Mouse (Mus musculus): Measurements from ENCODE around the gene Lactb. TPM values are rescaled to one million over a fixed set of nuclear protein-coding genes. Genes with fewer than 3 reads are reported as not detected.

Gene Lactb
- polyA plus RNA-seq, 1 experiment from 2014 or later: 8.8 TPM

DNA sequence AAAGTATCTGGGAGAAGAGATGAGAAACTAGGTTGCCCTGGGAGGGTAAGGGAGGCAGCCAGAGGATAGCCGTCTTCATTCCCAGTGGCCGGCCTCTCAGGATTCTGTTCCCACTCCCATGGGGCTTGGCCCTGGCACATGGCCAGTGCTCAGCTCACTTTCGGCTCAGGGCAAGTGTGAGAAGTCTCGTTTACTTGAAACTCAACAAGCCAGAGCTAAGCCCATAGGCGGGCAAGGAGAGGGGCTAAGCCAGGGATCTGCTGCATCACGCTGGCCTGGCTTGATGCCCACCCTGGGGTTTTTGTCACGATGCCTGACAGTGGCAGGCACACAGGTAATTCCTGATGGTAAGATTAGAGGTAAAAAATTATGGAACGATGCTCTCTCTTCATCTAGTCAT lies 37.8 kb downstream of the Lactb start:
- WGBS: 80% methylated on average over 8 of the region's 8 CpGs
- Histone ChIP-seq H3K27me3 (peaks cover 7% of the 10 kb centered on the region; the same call in 1 of the 2 replicates), H3K36me3 (replicated peaks) (no peaks in the 10 kb centered on the region), H3K4me2 (no peak overlapping the region), H3K4me3 (replicated peaks) (no peak overlapping the region), H3K9ac (no peak overlapping the region), H3K4me1 (peaks cover 21% of the 10 kb centered on the region), H3K27ac (no peak overlapping the region), H3K9me3 (no peaks in the 10 kb centered on the region)
- no peak for ATAC-seq (ENCODE audit: low FRiP score)

DNA sequence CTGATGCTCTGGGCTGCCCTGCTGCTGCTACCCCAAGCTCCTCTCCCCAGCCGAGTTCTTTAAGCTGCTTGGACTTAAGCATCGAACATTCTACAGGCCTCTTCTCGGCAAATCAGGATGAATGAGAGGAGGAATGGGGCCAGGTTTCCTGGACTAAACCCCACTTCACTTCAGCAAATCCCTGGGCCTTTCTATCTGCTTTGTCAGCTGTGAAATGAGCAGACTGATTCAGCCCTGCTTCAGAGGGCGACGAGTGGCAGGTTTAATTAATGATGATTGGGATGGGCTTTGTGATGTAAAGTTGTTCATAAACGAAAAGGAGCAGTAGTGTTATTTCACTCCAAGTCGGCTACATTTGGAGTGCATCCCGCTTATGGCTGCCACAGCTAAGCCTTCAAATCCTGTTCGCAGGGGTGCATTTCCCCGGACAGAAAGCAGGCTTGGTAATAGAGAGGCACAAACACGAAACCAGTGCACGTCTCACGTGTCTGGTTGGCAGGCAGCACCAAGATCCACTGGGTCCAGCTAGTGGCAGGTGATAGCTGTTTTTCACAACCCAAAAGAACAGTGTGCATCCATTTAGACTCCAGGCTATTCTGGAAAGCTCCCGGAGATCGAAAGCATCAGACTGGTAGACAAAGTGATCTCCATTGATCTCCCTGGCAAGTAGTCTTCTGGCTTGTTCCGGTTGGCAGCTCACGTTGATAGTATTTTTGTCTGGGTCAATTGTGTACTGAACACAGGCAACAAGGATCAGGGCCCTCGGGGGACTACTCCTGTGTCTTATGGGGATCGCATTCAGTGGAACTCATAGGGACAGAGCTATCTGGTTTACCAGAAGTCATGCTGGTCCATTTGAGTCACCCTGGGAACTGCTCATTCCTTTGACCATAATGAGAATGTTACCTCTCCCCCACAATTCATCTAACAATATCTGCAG lies 41.1 kb downstream of the Lactb start:
- Histone ChIP-seq H3K27me3 (peaks cover 9% of the 10 kb centered on the region; the same call in 1 of the 2 replicates), H3K36me3 (replicated peaks) (no peaks in the 10 kb centered on the region), H3K4me3 (replicated peaks) (no peak overlapping the region; the same call in 1 of the 2 replicates), H3K9me3 (no peaks in the 10 kb centered on the region), H3K27ac (peak overlapping the region; percentile 90), H3K4me2 (peak overlapping the region; percentile 40), H3K4me1 (peaks cover 23% of the 10 kb centered on the region), H3K9ac (no peak overlapping the region; the same call in 1 of the 2 replicates)
- 14% methylated on average over 19 of the region's 19 CpGs for WGBS
- ATAC-seq (ENCODE audit: low FRiP score): peak; percentile 80

DNA sequence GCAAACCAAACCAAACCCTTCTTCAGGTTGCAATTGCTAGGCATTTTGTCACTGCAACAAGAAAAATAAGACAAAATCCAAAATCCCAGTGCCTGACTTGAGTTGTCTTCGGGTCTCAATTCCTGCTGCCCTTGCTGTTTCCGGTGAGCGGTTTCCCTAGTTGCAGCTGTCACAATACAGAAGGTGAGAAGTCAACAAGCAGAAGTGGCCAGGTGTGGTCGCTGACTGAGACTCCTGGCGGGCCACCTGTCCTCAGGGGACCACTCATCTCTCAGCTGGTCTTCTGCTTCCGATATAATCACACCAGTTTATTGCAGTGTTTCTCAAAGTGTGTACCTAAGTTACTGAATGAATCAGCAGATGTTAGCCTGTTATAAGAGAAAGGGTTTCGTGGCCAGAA lies 44.9 kb downstream of the Lactb start:
- ATAC-seq (ENCODE audit: low FRiP score): no peak

DNA sequence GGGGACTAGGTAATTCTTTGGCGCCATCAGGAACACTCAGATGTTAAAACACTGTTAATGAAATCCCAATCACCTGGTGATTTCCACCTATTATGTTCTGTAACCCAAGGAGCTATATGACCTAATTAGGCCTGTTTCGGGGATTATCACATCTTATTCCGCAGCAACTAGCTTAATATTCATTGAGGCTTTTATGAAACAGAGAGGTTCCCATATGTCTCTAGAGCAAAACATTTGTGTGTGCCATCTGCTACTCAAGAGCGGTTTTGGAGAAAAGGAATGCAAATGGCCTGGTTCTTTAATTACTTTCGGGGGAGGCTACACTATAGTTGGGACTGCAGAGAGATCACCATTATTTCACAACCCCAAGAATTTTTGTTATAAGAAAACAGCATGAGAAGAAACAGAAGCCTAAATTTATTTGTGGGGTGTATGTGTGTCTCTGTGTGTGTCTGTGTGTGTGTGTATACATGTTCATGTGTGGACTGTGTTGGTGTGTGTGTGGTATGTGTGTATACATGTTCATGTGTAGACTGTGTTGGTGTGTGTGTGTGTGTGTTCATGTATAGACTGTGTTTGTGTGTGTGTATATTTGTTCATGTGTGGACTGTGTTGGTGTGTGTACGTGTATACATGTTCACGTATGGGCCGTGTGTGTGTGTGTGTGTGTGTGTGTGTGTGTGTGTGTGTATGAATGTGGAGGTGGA lies 47.4 kb downstream of the Lactb start:
- H3K36me3 ChIP-seq (replicated peaks): no peaks in the 10 kb centered on the region
- H3K9ac ChIP-seq: no peak overlapping the region
- no peak overlapping the region for H3K4me2 ChIP-seq
- no peaks in the 10 kb centered on the region for H3K9me3 ChIP-seq
- WGBS: 60% methylated on average over 8 of the region's 8 CpGs
- no peak; the same call in 1 of the 2 replicates for ATAC-seq (ENCODE audit: low FRiP score)
- peaks cover 14% of the 10 kb centered on the region for H3K4me1 ChIP-seq
- peak overlapping the region; percentile 76 for H3K27ac ChIP-seq
- H3K27me3 ChIP-seq: 0 out of 2 replicates have a peak, but pooled peaks cover 5% of the 10 kb centered on the region
- H3K4me3 ChIP-seq (replicated peaks): no peak overlapping the region

More for the DNA sequence above, 44.9 kb downstream of the Lactb start:
- Histone ChIP-seq H3K27ac (no peak overlapping the region), H3K4me2 (no peak overlapping the region), H3K36me3 (replicated peaks) (no peaks in the 10 kb centered on the region), H3K4me1 (peaks cover 33% of the 10 kb centered on the region), H3K9ac (no peak overlapping the region), H3K27me3 (peaks cover 12% of the 10 kb centered on the region; the same call in 1 of the 2 replicates), H3K9me3 (no peaks in the 10 kb centered on the region), H3K4me3 (replicated peaks) (no peak overlapping the region)
- WGBS: 73% methylated on average over 7 of the region's 7 CpGs

DNA sequence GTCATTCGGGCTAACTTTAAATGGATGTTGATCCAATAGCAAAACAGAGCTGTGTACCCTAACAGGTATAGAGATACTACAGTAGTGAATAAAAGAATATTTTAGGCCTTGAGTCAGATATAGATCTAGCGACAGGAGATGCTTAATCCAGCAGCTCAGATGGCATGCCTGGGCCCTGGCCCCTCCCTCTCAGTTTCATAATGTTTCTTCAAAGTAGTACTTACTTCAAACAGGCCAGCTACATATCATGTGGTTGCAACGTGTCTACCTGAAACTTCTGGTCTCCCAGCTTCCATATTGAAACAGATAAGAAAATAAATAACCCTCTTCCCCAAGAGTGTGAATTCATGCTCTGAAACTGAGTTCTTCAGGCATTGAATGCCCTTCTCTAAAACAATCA lies 49.4 kb downstream of the Lactb start:
- Histone ChIP-seq H3K4me1 (peaks cover 14% of the 10 kb centered on the region), H3K9me3 (no peaks in the 10 kb centered on the region), H3K4me2 (no peak overlapping the region), H3K27me3 (0 out of 2 replicates have a peak, but pooled peaks cover 3% of the 10 kb centered on the region), H3K4me3 (replicated peaks) (no peak overlapping the region), H3K27ac (no peak overlapping the region), H3K36me3 (replicated peaks) (no peaks in the 10 kb centered on the region), H3K9ac (no peak overlapping the region)
- ATAC-seq (ENCODE audit: low FRiP score): no peak
- WGBS: 85% methylated on average over 3 of the region's 3 CpGs

DNA sequence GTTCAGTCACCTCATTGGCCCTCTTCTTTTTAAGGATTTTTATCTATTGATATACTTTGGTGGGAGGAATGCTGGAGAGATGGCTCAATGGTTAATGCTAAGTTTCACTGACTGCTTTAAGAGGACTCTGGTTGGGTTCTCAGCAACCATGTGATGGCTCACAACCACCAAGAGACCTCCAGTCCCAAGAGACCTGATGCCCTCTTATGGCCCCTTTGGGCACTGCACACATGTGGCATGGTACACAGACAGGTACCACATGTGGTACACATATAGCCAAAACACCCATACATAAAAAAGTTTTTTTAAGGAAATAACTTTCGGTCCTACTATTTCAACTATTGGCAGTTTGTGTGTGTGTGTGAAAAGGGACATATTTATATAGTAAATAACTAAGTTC lies 53.2 kb downstream of the Lactb start:
- Histone ChIP-seq H3K9me3 (no peaks in the 10 kb centered on the region), H3K9ac (no peak overlapping the region), H3K27me3 (0 out of 2 replicates have a peak, but pooled peaks cover 3% of the 10 kb centered on the region), H3K4me1 (peaks cover 21% of the 10 kb centered on the region), H3K4me3 (replicated peaks) (no peak overlapping the region), H3K4me2 (no peak overlapping the region), H3K36me3 (replicated peaks) (0 out of 2 replicates have a peak, but pooled peaks cover 3% of the 10 kb centered on the region), H3K27ac (no peak overlapping the region)
- no peak for ATAC-seq (ENCODE audit: low FRiP score)
- 92% methylated on average over 1 of the region's 1 CpGs for WGBS

DNA sequence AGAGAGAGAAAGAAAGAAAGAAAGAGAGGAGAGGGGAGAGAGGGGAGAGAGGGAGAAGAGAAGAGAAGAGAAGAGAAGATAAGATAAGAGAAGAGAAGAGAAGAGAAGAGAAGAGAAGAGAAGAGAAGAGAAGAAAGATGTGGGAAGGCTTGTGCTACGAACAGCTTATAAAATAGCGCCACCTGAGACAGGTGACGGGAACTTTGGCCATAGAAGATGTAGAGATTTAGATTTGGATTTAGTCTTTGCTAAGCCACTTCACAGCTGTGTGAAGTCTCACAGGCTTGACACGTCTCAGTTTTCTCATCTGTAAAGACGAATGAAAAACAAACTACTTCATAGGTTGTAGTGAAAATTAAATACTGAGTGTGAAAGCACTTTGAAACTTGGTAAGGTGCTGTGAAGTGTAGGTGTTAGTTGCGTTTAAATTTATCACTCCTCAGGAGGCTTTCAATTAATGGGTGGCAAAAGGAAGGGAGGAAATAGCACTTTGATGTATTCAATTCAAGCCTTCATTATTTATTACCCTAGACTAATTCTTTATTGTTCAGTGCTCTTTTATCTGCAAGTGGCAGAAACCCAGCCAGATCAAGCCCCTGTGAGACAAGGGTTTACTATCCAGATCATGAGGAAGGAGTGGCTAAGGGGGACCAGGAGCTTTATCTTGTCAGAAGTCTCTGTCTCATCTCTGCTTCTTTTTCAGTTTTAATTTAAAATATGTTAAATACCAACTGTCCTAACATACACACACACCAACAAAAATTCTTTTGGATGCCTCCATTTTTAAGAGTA lies 54.6 kb downstream of the Lactb start:
- WGBS: 13% methylated on average over 6 of the region's 6 CpGs
- no peaks in the 10 kb centered on the region for H3K9me3 ChIP-seq
- H3K27me3 ChIP-seq: no peaks in the 10 kb centered on the region
- H3K36me3 ChIP-seq (replicated peaks): 0 out of 2 replicates have a peak, but pooled peaks cover 3% of the 10 kb centered on the region
- peaks cover 21% of the 10 kb centered on the region for H3K4me1 ChIP-seq
- ATAC-seq (ENCODE audit: low FRiP score): no peak
- H3K4me2 ChIP-seq: peak overlapping the region; percentile 58
- H3K27ac ChIP-seq: no peak overlapping the region
- H3K4me3 ChIP-seq (replicated peaks): peak overlapping the region; percentile 88; the same call in 1 of the 2 replicates
- peak overlapping the region; percentile 42; the same call in 1 of the 2 replicates for H3K9ac ChIP-seq

DNA sequence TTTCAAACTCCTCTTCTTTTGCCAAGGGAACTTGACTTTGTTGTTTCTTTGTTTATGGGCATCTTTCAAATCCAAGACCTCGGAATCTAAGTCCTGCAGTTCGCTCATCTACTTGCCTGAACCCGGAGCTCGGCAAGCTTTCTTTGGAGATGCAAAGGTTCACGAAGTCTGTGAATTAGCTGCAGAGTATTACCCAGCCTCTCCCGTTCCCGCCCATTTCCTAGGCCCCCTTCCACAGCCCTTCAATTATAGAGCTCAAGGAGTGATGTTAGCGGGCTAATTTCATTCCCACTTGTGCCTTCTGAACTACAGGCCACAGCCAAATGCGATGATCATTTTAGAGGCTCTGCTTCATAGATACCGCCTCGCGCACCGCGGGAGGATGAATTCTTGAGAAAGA lies 55.3 kb downstream of the Lactb start:
- ATAC-seq (ENCODE audit: low FRiP score): peak; percentile 42
- no peaks in the 10 kb centered on the region for H3K27me3 ChIP-seq
- peak overlapping the region; percentile 87 for H3K27ac ChIP-seq
- WGBS: 0% methylated on average over 14 of the region's 14 CpGs
- peak overlapping the region; percentile 88 for H3K4me3 ChIP-seq (replicated peaks)
- H3K36me3 ChIP-seq (replicated peaks): 0 out of 2 replicates have a peak, but pooled peaks cover 3% of the 10 kb centered on the region
- H3K4me2 ChIP-seq: peak overlapping the region; percentile 58
- peaks cover 21% of the 10 kb centered on the region for H3K4me1 ChIP-seq
- peak overlapping the region; percentile 42 for H3K9ac ChIP-seq
- H3K9me3 ChIP-seq: no peaks in the 10 kb centered on the region

DNA sequence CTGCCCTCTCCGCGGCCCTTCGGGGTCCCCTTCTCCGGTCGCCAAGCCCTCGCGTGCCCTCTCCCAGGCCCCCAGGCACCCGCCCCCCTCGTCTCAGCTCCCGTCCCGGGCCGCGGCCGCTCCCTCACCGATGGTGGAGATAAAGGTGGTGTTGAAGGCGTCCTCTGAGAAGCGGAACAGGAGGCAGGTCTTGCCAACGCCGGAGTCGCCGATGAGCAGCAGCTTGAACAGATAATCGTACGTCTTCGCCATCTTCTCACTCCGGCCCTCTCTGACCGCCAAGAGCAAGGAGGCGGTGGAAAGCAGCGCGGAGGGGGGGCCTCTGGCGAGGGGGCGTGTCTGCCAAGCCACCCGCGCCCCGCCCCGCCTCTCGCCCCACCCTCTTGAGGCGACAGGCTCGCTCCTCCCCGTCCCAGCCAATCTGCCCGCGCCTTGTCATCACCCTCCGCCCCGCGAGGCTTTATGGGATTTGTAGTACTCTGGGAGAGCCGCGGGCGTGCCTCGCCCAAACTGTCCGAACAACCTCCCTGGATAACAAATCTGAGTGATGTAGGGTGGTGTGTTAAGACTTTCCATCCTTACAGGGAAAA lies 55.8 kb downstream of the Lactb start, which contains the start of gene Rab8b:
Gene Rab8b, minus strand, starts transcription at position 306 of the 590 bp plus-strand sequence.
- H3K9me3 ChIP-seq: no peaks in the 10 kb centered on the region
- H3K4me1 ChIP-seq: peaks cover 21% of the 10 kb centered on the region
- under 1% methylated on average over 48 of the region's 49 CpGs for WGBS
- peak within 1 kb of the TSS; percentile 88 for H3K4me3 ChIP-seq (replicated peaks)
- peak within 1 kb of the TSS; percentile 79 for H3K4me2 ChIP-seq
- no peaks in the 10 kb centered on the region for H3K27me3 ChIP-seq
- peak within 1 kb of the TSS; percentile 91 for H3K9ac ChIP-seq
- 0 out of 2 replicates have a peak, but pooled peaks cover 3% of the 10 kb centered on the region for H3K36me3 ChIP-seq (replicated peaks)
- H3K27ac ChIP-seq: peak within 1 kb of the TSS; percentile 87
- ATAC-seq (ENCODE audit: low FRiP score): peak; percentile 99

DNA sequence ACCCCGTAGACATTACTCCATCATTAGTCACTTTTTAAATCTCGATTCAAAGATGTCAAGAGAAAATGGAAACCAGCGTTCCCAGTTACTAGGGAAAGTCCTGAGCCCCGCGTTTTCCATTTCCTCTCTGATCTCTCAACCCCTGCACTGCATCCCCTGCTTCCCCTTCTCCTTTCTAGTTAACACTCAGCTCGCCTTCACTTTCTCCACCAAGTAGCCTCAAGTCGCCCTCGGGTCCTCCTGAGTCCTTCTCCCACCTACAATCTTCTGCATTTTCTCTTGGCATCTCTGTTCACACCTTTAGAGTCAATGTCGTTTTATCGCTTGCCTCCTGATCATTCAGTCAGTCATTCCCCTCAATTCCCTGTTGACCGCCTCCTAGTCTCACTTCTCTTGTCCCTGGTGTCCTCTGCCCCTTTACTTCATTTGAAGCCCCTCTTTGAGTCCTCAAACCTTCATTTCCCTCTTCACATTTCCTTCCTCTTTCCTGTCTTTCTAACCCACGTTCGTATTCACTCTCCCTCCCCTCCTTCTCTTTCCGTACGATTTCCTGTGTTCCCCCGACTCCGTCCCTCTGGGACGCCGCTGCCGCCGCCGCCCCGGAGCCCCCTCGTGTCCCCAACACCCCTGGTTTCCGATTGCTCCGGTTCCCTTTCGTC lies 56.5 kb downstream of the Lactb start:
- H3K4me1 ChIP-seq: peaks cover 26% of the 10 kb centered on the region
- ATAC-seq (ENCODE audit: low FRiP score): no peak
- 3% methylated on average over 27 of the region's 27 CpGs for WGBS

DNA sequence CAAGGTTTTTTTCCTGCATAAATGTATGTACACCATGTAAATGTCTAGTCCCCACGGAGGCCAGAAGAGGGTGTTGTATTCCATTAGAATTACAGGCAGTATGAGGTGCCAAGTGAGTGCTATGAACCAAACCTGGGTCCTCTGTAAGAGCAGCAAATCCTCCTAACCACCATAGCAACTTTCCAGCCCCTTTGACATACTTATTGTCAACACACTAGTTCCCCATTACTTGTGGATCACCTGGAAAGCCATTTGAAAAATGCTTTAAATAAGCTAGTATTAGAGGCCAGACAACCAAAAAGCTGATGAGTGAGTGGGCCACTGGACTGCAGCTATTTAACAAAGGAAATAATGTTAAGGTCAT lies 57.4 kb downstream of the Lactb start:
- Histone ChIP-seq H3K4me3 (replicated peaks) (0 out of 2 replicates have a peak overlapping the region, but pooled peaks have one; percentile 0), H3K4me1 (peaks cover 30% of the 10 kb centered on the region)
- WGBS: 75% methylated on average over 1 of the region's 1 CpGs

More for the DNA sequence above, 56.5 kb downstream of the Lactb start:
- peak overlapping the region; percentile 91 for H3K9ac ChIP-seq
- peak overlapping the region; percentile 87 for H3K27ac ChIP-seq
- H3K27me3 ChIP-seq: no peaks in the 10 kb centered on the region
- no peaks in the 10 kb centered on the region for H3K9me3 ChIP-seq
- peak overlapping the region; percentile 88 for H3K4me3 ChIP-seq (replicated peaks)
- 0 out of 2 replicates have a peak, but pooled peaks cover 3% of the 10 kb centered on the region for H3K36me3 ChIP-seq (replicated peaks)
- peak overlapping the region; percentile 79 for H3K4me2 ChIP-seq

More for the DNA sequence above, 57.4 kb downstream of the Lactb start:
- ATAC-seq (ENCODE audit: low FRiP score): no peak
- Histone ChIP-seq H3K27ac (no peak overlapping the region), H3K36me3 (replicated peaks) (0 out of 2 replicates have a peak, but pooled peaks cover 3% of the 10 kb centered on the region), H3K9ac (no peak overlapping the region), H3K27me3 (no peaks in the 10 kb centered on the region), H3K9me3 (no peaks in the 10 kb centered on the region), H3K4me2 (peak overlapping the region; percentile 79)

Measured in forebrain, embryonic 12.5 days (tissue).